Mouse (Mus musculus) thymus, adult 2 months (tissue): ENCODE results near the gene Creb3l1.

Experiments used
- CTCF ChIP-seq: fragments of 200-500 bp; IDR thresholded peaks from 2 replicates; pipeline ENCODE4 v1.5.1; 2012; ENCODE audit warnings: mild to moderate bottlenecking, control low read depth, low read length, moderate library complexity, borderline replicate concordance; ENCODE audit not compliant: control insufficient read depth, poor library complexity, insufficient read depth; ENCODE audit errors: extremely low read depth
- POLR2A ChIP-seq: fragments of 200-500 bp; IDR thresholded peaks from 2 replicates; pipeline ENCODE4 v1.6.1; 2012; ENCODE audit warnings: mild to moderate bottlenecking, low read length, control low read depth, moderate library complexity; ENCODE audit not compliant: control insufficient read depth, poor library complexity, insufficient read depth; ENCODE audit errors: extremely low read depth

GRCm38 (mm10) chr2:91932737-91933350 is 91.5 kb downstream of the Creb3l1 start:
- TF ChIP-seq POLR2A = no peak
- TF ChIP-seq CTCF = no peak
